Mouse (Mus musculus) WW6 (cell line): ENCODE data around the gene Proser1.

Experiments
- DNase-seq: peaks from one replicate; pipeline ENCODE4 v3.0.0-alpha.2; 2013; ENCODE audit warnings: low read depth, low spot score

Proser1 gene

GRCm38 (mm10) chr3:53466481-53466880, 3.0 kb downstream of the Proser1 start:
- DNase-seq, result no peak

- no peak for DNase-seq
Observed at GRCm38 (mm10) chr3:53467356-53467755, 3.9 kb downstream of the Proser1 start.

GRCm38 (mm10) chr3:53469650-53470049, 6.2 kb downstream of the Proser1 start:
- no peak for DNase-seq

GRCm38 (mm10) chr3:53472061-53472460, 8.6 kb downstream of the Proser1 start:
- no peak for DNase-seq

GRCm38 (mm10) chr3:53474179-53474578, 10.7 kb downstream of the Proser1 start:
- DNase-seq, result no peak

- DNase-seq, result no peak
Observed at GRCm38 (mm10) chr3:53475889-53476288, 12.4 kb downstream of the Proser1 start.

- no peak for DNase-seq
Observed at GRCm38 (mm10) chr3:53477468-53477867, 14.0 kb downstream of the Proser1 start.

- no peak for DNase-seq
Observed at GRCm38 (mm10) chr3:53478419-53479046, 15.1 kb downstream of the Proser1 start.

GRCm38 (mm10) chr3:53483414-53484059, 20.1 kb downstream of the Proser1 start:
- DNase-seq, result no peak

- no peak for DNase-seq
Observed at GRCm38 (mm10) chr3:53486561-53486960, 23.1 kb downstream of the Proser1 start.

GRCm38 (mm10) chr3:53486996-53487576, 23.6 kb downstream of the Proser1 start:
- no peak for DNase-seq

- no peak for DNase-seq
Observed at GRCm38 (mm10) chr3:53488353-53488752, 24.9 kb downstream of the Proser1 start, which contains the start of gene Stoml3. Gene Stoml3 (plus strand): TSS chr3:53488653.

GRCm38 (mm10) chr3:53498351-53498905, 35.0 kb downstream of the Proser1 start:
- DNase-seq, result no peak

- DNase-seq, result no peak
Observed at GRCm38 (mm10) chr3:53502428-53502827, 39.0 kb downstream of the Proser1 start.

- no peak for DNase-seq
Observed at GRCm38 (mm10) chr3:53513096-53513495, 49.6 kb downstream of the Proser1 start.

GRCm38 (mm10) chr3:53514221-53515065, 51.0 kb downstream of the Proser1 start:
- no peak for DNase-seq

- DNase-seq, result no peak
Observed at GRCm38 (mm10) chr3:53522794-53523193, 59.3 kb downstream of the Proser1 start.

- peak; percentile 31 for DNase-seq
Observed at GRCm38 (mm10) chr3:53525737-53526136, 62.3 kb downstream of the Proser1 start.

- DNase-seq, result no peak
Observed at GRCm38 (mm10) chr3:53530305-53530704, 66.8 kb downstream of the Proser1 start.
